Mouse (Mus musculus) left cerebral cortex, adult 11 months (tissue): ENCODE results near the gene Acvrl1.

Experiments
- DNase-seq: peaks from one replicate; pipeline ENCODE4 v3.0.0; 2022; ENCODE audit warnings: low spot score

The Acvrl1 gene

GRCm38 (mm10) chr15:101170413-101170980 is 42.2 kb downstream of the Acvrl1 start:
- no peak for DNase-seq

DNA sequence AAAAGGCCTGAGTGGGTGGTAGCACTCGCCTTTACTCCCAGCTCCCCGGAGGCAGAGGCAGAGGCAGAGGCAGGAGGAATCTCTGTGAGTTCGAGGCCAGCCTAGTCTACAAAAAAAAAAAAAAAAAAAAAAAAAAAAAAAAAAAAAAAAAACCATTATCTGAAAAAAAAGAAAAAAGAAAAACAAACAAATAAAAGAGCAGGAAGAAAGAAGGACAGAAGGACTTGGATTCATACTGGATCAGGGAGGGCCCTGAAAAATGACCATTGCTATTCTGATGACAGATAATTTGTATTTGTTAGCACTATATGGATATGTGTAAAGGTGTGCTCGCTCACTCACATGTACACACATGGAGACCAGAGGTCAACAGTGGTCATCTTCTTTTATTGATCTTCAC is 43.0 kb downstream of the Acvrl1 start:
- no peak for DNase-seq

GRCm38 (mm10) chr15:101172016-101172415 is 43.7 kb downstream of the Acvrl1 start:
- no peak for DNase-seq

DNA sequence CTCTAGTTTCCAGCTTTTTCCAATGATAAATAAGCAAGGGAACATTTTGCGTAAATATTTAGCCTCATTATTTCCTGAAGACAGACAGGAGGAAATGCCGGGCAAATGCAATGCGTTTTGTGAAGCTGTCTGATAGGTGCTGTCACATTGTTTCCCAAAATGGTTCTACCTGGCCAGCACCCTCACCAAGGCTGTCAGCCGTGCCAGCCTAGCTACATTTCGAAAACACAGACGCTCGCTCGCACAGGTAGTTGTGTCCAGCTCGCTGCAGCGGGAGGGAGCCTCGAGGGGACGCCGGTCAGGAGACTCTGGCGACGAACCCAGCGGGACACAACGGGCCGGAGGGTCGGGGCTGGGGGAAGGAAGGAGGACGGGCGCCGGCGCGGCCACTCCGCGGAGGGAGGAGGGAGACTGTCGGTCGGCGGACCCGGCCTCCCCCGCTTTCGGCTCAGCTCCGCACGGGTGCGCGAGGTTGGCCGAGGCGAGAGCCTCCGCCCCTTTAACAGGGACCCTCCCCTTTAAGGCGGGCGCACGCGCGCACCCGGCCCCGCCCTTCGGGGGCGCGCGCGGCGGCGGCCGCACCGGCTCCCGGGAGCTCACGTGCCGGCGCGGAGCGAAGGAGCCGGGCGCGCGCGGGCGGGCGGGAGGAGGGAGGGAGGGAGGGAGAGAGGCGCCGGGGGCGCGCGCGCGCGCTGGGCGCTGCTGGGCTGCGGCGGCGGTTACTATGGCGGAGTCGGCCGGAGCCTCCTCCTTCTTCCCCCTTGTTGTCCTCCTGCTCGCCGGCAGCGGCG is 45.3 kb downstream of the Acvrl1 start, which contains the start of gene Acvr1b:
TSS of gene Acvr1b (plus strand) at position 647 of the 791 bp plus-strand sequence.
- peak; percentile 78 for DNase-seq

GRCm38 (mm10) chr15:101174294-101175130 is 46.2 kb downstream of the Acvrl1 start:
- no peak for DNase-seq

- DNase-seq = no peak
Observed at GRCm38 (mm10) chr15:101175131-101175460, 46.8 kb downstream of the Acvrl1 start.

DNA sequence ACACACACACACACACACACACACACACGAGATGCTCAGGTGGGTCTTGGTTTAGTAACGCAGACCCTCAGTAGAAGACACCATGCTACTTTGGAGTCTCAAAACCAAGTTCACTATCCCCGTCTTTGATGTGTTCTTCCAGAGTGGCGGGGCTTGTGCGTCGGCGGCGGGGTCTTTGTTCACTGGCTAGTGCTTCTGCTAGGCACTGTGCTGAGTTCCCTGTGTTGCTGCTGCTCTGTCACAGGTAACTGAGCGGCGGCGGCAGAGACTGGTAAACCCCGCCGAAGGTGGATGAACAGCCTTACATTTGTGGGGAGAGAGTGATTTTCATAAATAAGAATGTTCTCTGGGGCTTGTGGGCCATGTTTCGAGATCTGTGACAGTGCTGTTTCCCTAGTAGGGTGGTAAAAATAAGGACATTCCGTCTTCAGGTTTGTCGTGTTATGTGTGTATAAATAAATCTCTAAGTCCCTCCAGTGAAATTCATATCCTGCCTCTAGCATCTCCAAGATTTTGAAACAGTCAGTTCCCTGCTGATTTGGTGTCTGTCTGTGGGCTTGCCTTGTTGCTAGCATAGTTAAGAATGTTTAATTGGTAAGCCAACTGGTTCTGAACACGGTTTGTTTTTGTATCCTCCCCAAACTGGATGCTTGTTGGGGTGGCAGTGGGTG is 47.4 kb downstream of the Acvrl1 start:
- no peak for DNase-seq

DNA sequence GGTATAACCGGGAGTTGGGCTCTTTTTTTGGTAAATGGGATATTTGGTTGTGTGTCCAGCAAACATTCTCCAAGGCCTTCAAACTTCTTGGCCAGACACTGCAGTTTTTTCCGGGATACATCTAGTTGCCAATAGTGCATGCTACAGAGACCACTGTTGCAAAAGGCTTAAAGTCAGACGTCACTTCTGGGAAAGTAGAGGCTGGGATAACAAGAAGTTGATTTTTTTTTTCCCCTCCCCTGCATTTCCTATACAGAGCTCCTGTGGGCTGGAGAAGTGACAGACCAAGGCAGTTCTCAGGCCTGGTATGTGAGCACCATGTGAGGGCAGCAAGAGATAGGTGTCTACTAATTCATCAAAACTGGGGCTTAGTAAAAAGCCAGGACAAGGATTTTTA is 48.0 kb downstream of the Acvrl1 start:
- no peak for DNase-seq

GRCm38 (mm10) chr15:101176795-101177691 is 48.7 kb downstream of the Acvrl1 start:
- no peak for DNase-seq

DNA sequence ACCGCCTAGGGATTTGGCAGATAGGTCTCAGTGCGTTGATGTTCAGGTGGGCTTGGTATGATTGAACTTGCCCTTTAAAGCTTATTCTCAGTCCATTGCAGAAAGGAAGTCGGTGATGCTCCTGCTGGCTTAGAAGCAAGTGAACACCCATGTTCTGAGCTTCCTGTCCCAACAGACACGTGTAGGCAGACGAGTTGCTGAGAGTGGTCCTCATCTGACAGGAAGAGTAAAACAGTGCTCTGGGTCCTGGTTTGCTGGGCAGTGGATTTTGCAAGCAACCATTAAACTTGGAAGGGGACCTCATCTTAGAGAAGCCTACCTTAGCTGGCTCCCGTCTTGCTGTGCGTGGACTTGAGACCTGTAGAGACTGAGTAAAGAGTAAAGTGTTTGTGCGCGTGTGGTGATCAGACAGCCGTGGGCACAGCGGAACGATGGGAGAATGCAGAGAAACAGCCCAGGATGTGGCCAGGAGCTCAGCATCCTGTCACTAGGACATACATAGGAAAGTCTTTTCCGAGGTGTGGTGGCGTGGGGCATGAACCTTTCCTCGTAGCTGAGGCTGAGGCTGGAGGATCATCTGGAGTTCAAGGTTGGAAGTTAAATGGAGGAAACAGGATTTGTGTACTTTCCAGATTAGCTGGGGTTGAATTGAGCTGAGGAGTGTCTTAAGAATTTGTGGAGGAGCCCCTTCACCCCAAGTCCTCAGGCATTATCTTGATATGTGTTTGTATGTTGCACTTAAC is 52.2 kb downstream of the Acvrl1 start:
- no peak for DNase-seq

GRCm38 (mm10) chr15:101181106-101181466 is 52.8 kb downstream of the Acvrl1 start:
- no peak for DNase-seq

DNA sequence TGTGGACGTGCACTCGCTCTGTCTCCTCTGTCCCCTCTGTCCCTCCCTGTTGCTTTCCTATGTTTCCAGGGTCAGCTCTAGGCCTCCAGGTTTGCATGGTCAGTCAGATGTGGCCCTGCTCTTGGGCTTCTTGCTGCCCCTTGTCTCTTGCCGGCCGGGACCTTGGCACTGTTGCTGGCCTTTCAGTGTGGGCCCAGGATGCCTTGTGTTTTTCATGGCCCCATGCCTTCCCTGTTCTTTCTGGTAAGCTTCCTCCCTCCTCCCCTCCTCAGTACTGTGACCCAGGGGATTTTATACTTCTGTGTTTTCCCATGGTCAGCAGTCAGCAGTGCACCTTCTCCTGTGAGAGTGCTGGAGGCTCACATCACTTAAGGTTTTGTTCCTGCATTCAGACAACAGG is 53.2 kb downstream of the Acvrl1 start:
- DNase-seq = no peak

DNA sequence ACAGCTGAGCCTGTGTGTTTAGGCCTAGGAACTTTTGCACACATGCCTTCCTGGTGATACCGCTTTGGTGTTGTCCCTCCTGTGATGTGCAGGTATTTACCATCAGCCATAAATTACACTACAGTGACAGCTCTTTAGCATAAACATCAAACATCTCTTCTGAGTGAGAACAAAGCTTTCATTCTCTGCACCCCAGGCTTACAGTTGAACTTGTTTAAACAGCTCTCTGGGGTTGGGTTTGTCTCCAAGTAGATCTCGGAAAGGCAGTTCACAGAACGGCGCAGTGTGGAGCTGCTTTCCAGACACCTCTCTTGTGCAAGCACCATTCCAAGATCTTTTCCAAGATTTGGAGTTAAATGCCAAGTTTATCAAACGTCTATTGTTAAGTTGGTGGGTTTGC is 54.4 kb downstream of the Acvrl1 start:
- DNase-seq = no peak

DNA sequence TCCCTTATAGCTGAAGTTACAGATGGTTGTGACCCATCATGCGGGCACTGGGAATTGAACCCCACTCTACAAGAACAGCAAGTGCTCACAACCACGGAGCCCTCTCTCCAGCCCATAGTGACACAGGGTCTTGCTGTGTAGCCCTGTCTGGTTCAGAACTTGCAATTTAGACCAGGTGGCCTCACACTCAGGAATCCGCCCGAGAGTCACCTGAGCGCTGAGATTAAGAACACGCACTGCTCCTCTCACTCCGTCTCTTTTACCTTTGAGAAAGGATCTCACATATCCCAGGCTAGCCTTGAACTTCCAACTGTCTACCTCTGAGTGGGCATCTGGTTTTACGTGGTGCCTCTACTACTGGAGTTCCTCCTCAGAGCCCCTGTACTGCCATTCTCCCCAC is 56.0 kb downstream of the Acvrl1 start:
- no peak for DNase-seq

DNA sequence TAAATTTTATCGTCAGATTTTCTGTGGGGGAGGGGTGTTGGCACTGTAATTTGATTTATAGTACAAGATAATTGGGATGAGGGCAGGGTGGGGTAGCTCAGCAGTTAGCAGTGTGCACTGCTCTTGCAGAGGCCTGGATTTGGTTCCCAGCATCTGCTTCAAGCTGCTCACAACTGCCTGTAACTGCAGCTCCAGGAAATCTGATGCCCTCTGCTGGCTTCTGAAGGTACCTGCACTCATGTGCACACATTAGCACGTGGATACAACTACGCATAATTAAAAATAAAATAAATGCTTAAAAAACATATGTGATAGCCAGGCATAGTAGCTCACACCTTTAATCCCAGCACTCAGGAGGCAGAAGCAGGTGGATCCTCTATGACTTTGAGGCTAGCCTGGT is 57.2 kb downstream of the Acvrl1 start:
- no peak for DNase-seq

DNA sequence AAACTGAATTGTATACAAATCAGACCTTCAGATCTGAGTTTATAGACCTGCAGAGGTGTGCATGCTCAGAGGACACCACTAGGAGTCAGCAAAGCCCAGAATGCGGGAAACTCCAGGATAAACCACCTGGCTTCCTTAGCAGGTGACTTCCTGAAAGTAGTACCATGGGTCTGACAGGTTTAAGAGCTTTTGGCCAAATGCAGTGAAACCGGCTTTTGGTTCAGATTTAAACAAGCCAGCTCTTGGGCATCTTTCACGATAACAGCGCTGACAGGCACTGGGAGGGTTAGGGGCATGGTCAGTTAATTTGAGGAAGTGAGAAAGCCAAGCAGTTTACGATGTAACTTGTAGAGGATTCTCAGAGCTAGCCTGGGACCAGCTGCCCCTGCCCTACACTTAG is 59.6 kb downstream of the Acvrl1 start:
- DNase-seq = no peak

DNA sequence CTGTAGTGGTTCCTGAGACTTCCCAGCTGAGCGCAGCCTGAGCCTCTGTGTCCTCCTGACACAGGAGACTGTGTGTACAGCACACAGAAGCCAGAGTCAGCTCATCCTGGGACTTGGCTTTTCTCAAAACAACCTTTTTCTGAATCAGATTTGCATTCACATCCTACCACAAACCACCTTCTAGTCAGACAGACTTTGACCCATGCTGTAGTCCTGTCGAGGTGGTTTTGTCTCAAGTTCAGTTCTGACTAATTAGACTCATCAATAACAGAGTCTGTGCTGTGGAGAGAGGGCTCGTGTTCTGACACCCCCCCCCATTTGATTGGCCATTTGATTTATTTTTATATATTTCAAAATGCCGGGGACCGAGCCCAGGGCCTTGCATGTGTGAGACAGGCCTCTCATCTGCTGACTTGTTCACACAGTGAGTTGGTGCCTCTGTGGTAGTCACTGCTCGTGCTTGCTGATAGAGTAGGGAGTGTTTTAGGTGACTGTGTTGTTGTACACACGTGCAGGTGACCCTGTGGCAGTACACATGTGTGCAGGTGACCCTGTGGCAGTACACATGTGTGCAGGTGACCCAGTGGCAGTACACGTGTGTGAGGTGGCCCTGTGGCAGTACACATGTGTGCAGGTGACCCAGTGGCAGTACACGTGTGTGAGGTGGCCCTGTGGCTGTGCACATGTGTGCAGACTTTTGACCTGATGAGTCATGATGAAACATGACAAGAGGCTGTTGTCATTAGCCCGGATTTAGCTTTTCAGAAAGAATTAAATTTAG is 61.8 kb downstream of the Acvrl1 start:
- DNase-seq = no peak

DNA sequence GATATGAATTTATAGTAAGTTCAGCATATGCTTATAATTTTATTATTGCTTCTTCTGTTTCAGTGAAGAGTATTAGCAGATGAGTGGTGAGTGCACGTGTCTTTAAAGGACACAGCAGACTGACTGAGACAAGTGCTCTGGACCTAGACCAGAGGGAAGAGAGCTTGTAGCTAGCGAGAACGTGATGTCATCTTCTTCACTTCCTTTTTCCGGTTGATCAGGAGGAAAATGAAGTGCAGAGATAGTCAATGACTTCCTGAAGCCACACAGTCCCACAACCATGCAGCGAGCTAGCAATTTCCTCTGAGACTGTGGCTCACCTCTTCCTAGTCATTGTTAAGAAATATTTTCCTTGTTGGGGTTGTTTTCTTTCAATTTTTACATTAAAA is 62.4 kb downstream of the Acvrl1 start:
- DNase-seq = no peak

GRCm38 (mm10) chr15:101191459-101192259 is 63.3 kb downstream of the Acvrl1 start:
- DNase-seq = no peak
